Mouse (Mus musculus) embryonic facial prominence, embryonic 10.5 days (tissue): Measurements from ENCODE around the gene Dkk2. TPM values are rescaled to one million over a fixed set of nuclear protein-coding genes. Genes with fewer than 3 reads are reported as not detected.
"Not testable (repeated sequence)": the region's sequence is repeated elsewhere in the genome, so short reads cannot be mapped to it uniquely, and the experiment has no call there.

ENCODE experiments used
- DNase-seq: peaks from one replicate; pipeline ENCODE4 v3.0.0-alpha.2; 2017; ENCODE audit warnings: low spot score
- H3K27ac ChIP-seq: fragments of 300-500 bp; sonication (generic); replicated peaks from 2 replicates; pipeline ENCODE4 v1.5.1; 2016; ENCODE audit warnings: mild to moderate bottlenecking
- H3K27me3 ChIP-seq: fragments of 300-500 bp; sonication (generic); replicated peaks from 2 replicates; pipeline ENCODE4 v1.6.1; 2016; ENCODE audit warnings: low read depth, mild to moderate bottlenecking; ENCODE audit not compliant: poor library complexity, severe bottlenecking
- H3K36me3 ChIP-seq: fragments of 300-500 bp; sonication (generic); replicated peaks from 2 replicates; pipeline ENCODE4 v1.6.1; 2016; ENCODE audit warnings: mild to moderate bottlenecking, moderate library complexity
- H3K4me1 ChIP-seq: fragments of 300-500 bp; sonication (generic); 2 replicates; pipeline ENCODE4 v1.6.1; 2016
- H3K4me3 ChIP-seq: fragments of 300-500 bp; sonication (generic); 2 replicates; pipeline ENCODE4 v1.5.1; 2016; ENCODE audit warnings: mild to moderate bottlenecking, moderate library complexity
- H3K9me3 ChIP-seq: fragments of 300-500 bp; sonication (generic); 2 replicates; pipeline ENCODE4 v1.6.1; 2016; ENCODE audit warnings: mild to moderate bottlenecking
- WGBS: fragments of 180-500 bp; shearing (Covaris S2); methylation state at CpG from one replicate; pipeline ENCODE4 v1.1.7; 2016; 5-methylcytosine and 5-hydroxymethylcytosine counted together
- polyA plus RNA-seq: library from polyadenylated mRNA; unstranded; fragments of >200 nt; fragmentation: Nextera tagmentation; extraction: Ambion mirVana; gene quantifications from 2 replicates; pipeline ENCODE4 v1.2.1, GENCODE M21; 2016

Dkk2 gene
- 5.7 and 12.1 TPM in 2 replicates for polyA plus RNA-seq

- Histone ChIP-seq H3K27ac (peak within 1 kb of the TSS; percentile 76), H3K27me3 (peaks cover 41% of the 10 kb centered on the region), H3K36me3 (no peaks in the 10 kb centered on the region), H3K4me3 (peak within 1 kb of the TSS; percentile 66), H3K9me3 (no peaks in the 10 kb centered on the region), H3K4me1 (peaks cover 39% of the 10 kb centered on the region)
- DNase-seq, result peak; percentile 72
- WGBS, result under 1% methylated on average over 33 of the region's 33 CpGs
Measured at GRCm38 (mm10) chr3:132085112-132085822, at the start of gene Dkk2. Gene Dkk2 (plus strand): TSS chr3:132085292.

- Histone ChIP-seq H3K4me3 (no peak overlapping the region), H3K36me3 (no peaks in the 10 kb centered on the region), H3K9me3 (no peaks in the 10 kb centered on the region), H3K4me1 (peaks cover 22% of the 10 kb centered on the region), H3K27ac (no peak overlapping the region), H3K27me3 (no peaks in the 10 kb centered on the region)
- DNase-seq, result no peak
- WGBS, result 91% methylated on average over 2 of the region's 2 CpGs
Measured at GRCm38 (mm10) chr3:132036704-132037103, 48.4 kb upstream of the Dkk2 start.

- peak; percentile 26 for DNase-seq
- no peaks in the 10 kb centered on the region for H3K9me3 ChIP-seq
- H3K4me1 ChIP-seq, result peaks cover 22% of the 10 kb centered on the region
- H3K36me3 ChIP-seq, result no peaks in the 10 kb centered on the region
- H3K27me3 ChIP-seq, result no peaks in the 10 kb centered on the region
- no peak overlapping the region for H3K4me3 ChIP-seq
- 47% methylated on average over 10 of the region's 10 CpGs for WGBS
- no peak overlapping the region for H3K27ac ChIP-seq
Measured at GRCm38 (mm10) chr3:132037670-132038069, 47.4 kb upstream of the Dkk2 start.

- Histone ChIP-seq H3K4me3 (no peak overlapping the region), H3K27me3 (no peaks in the 10 kb centered on the region), H3K9me3 (no peaks in the 10 kb centered on the region), H3K27ac (no peak overlapping the region), H3K4me1 (peaks cover 12% of the 10 kb centered on the region), H3K36me3 (no peaks in the 10 kb centered on the region)
- DNase-seq, result no peak
- WGBS, result 64% methylated on average over 3 of the region's 3 CpGs
Measured at GRCm38 (mm10) chr3:132040066-132040465, 45.0 kb upstream of the Dkk2 start.

- Histone ChIP-seq H3K4me3 (no peak overlapping the region), H3K9me3 (no peaks in the 10 kb centered on the region), H3K36me3 (no peaks in the 10 kb centered on the region), H3K27me3 (no peaks in the 10 kb centered on the region), H3K27ac (no peak overlapping the region), H3K4me1 (0 out of 2 replicates have a peak, but pooled peaks cover 5% of the 10 kb centered on the region)
- 86% methylated on average over 8 of the region's 8 CpGs for WGBS
- no peak for DNase-seq
Measured at GRCm38 (mm10) chr3:132050884-132051457, 34.1 kb upstream of the Dkk2 start.

- H3K36me3 ChIP-seq, DNase-seq, H3K27me3 ChIP-seq, H3K27ac ChIP-seq, H3K4me1 ChIP-seq, H3K9me3 ChIP-seq, H3K4me3 ChIP-seq: not testable (repeated sequence)
- WGBS, result 75% methylated on average over 1 of the region's 1 CpGs
Measured at GRCm38 (mm10) chr3:132062816-132063215, 22.3 kb upstream of the Dkk2 start.

- H3K4me1 ChIP-seq, result no peaks in the 10 kb centered on the region
- no peak overlapping the region for H3K4me3 ChIP-seq
- 93% methylated on average over 3 of the region's 3 CpGs for WGBS
- H3K27me3 ChIP-seq, result no peaks in the 10 kb centered on the region
- H3K9me3 ChIP-seq, result no peaks in the 10 kb centered on the region
- DNase-seq, result no peak
- H3K27ac ChIP-seq, result no peak overlapping the region
- no peaks in the 10 kb centered on the region for H3K36me3 ChIP-seq
Measured at GRCm38 (mm10) chr3:132063374-132063773, 21.7 kb upstream of the Dkk2 start.

- H3K27me3 ChIP-seq, result no peaks in the 10 kb centered on the region
- no peak overlapping the region for H3K27ac ChIP-seq
- H3K9me3 ChIP-seq, result no peaks in the 10 kb centered on the region
- no peak for DNase-seq
- no peaks in the 10 kb centered on the region for H3K4me1 ChIP-seq
- no peak overlapping the region for H3K4me3 ChIP-seq
- 72% methylated on average over 4 of the region's 4 CpGs for WGBS
- no peaks in the 10 kb centered on the region for H3K36me3 ChIP-seq
Measured at GRCm38 (mm10) chr3:132063966-132064365, 21.1 kb upstream of the Dkk2 start.

GRCm38 (mm10) chr3:132064920-132065319 lies 20.2 kb upstream of the Dkk2 start:
- no peak for DNase-seq
- WGBS, result 85% methylated on average over 1 of the region's 1 CpGs
- H3K9me3 ChIP-seq, result no peaks in the 10 kb centered on the region

GRCm38 (mm10) chr3:132070949-132071348 lies 14.1 kb upstream of the Dkk2 start:
- Histone ChIP-seq H3K27ac (no peak overlapping the region), H3K36me3 (no peaks in the 10 kb centered on the region), H3K4me3 (no peak overlapping the region), H3K27me3 (no peaks in the 10 kb centered on the region), H3K9me3 (no peaks in the 10 kb centered on the region), H3K4me1 (no peaks in the 10 kb centered on the region)
- DNase-seq, result no peak
- 45% methylated on average over 2 of the region's 2 CpGs for WGBS

More at GRCm38 (mm10) chr3:132064920-132065319, 20.2 kb upstream of the Dkk2 start:
- no peaks in the 10 kb centered on the region for H3K36me3 ChIP-seq
- H3K4me3 ChIP-seq, result no peak overlapping the region
- no peaks in the 10 kb centered on the region for H3K27me3 ChIP-seq
- H3K4me1 ChIP-seq, result no peaks in the 10 kb centered on the region
- no peak overlapping the region for H3K27ac ChIP-seq

- Histone ChIP-seq H3K9me3 (no peaks in the 10 kb centered on the region), H3K27ac (peak overlapping the region; percentile 76), H3K4me1 (peaks cover 39% of the 10 kb centered on the region), H3K36me3 (no peaks in the 10 kb centered on the region), H3K4me3 (peak overlapping the region; percentile 66), H3K27me3 (peaks cover 41% of the 10 kb centered on the region)
- peak; percentile 85 for DNase-seq
- WGBS, result 3% methylated on average over 13 of the region's 13 CpGs
Measured at GRCm38 (mm10) chr3:132084018-132084417, 1.1 kb upstream of the Dkk2 start.

GRCm38 (mm10) chr3:132084680-132085079 lies 412 bp upstream of the Dkk2 start:
- peak; percentile 23 for DNase-seq
- no peaks in the 10 kb centered on the region for H3K36me3 ChIP-seq
- H3K27ac ChIP-seq, result peak overlapping the region; percentile 76
- no peaks in the 10 kb centered on the region for H3K9me3 ChIP-seq
- H3K4me3 ChIP-seq, result peak overlapping the region; percentile 66
- WGBS, result under 1% methylated on average over 8 of the region's 8 CpGs
- peaks cover 39% of the 10 kb centered on the region for H3K4me1 ChIP-seq
- peaks cover 41% of the 10 kb centered on the region for H3K27me3 ChIP-seq

- Histone ChIP-seq H3K27ac (peak overlapping the region; percentile 76), H3K36me3 (no peaks in the 10 kb centered on the region), H3K4me1 (peaks cover 39% of the 10 kb centered on the region), H3K4me3 (peak overlapping the region; percentile 66), H3K27me3 (peaks cover 41% of the 10 kb centered on the region), H3K9me3 (no peaks in the 10 kb centered on the region)
- WGBS, result under 1% methylated on average over 23 of the region's 23 CpGs
- DNase-seq, result peak; percentile 60
Measured at GRCm38 (mm10) chr3:132085823-132086350, 795 bp downstream of the Dkk2 start.
